Mouse (Mus musculus) B cell, adult 67 days (primary cell): Measurements from ENCODE around the gene Gm2431. TPM values are rescaled to one million over a fixed set of nuclear protein-coding genes. Genes with fewer than 3 reads are reported as not detected.

ENCODE experiments used
- total RNA-seq, 2 experiments: library from RNA; stranded (reverse); gene quantifications; 4 replicates each; pipeline ENCODE4 v1.2.4; 2023

The Gm2431 gene
- not detected for total RNA-seq

GRCm38 (mm10) chr7:142258254-142258653, at the start of gene Gm2431:
Gene Gm2431, minus strand, starts transcription at chr7:142258354.

GRCm38 (mm10) chr7:142303249-142303648, 45.1 kb upstream of the Gm2431 start, which contains the start of gene Krtap5-4:
Gene Krtap5-4, plus strand, starts transcription at chr7:142303549.

GRCm38 (mm10) chr7:142297018-142297417, 38.9 kb upstream of the Gm2431 start, which contains the start of gene Krtap5-1:
Gene Krtap5-1, minus strand, starts transcription at chr7:142297118.

GRCm38 (mm10) chr7:142274263-142274662, 16.1 kb upstream of the Gm2431 start, which contains the start of gene Gm4559:
Gene Gm4559, minus strand, starts transcription at chr7:142274363.

GRCm38 (mm10) chr7:142240978-142241377, 17.2 kb downstream of the Gm2431 start, which contains the start of gene Gm40460:
Gene Gm40460, minus strand, starts transcription at chr7:142241078.

GRCm38 (mm10) chr7:142229871-142230270, 28.3 kb downstream of the Gm2431 start, which contains the start of gene Krtap5-5:
Gene Krtap5-5, minus strand, starts transcription at chr7:142229971.

GRCm38 (mm10) chr7:142211559-142211958, 46.6 kb downstream of the Gm2431 start, which contains the start of gene Gm7579:
Gene Gm7579, plus strand, starts transcription at chr7:142211859.

Other genes with a start within 250 kb of the Gm2431 start
- 10 to 100 TPM; 38.2 to 38.6 TPM for gene Mob2, start 197.3 kb downstream of the Gm2431 start, total RNA-seq
- gene Dusp8, start 162.5 kb downstream of the Gm2431 start, total RNA-seq, result 1 to 10 TPM in 1 of 2 experiments, under 1 TPM in 1; 0.86 to 1.3 TPM
- gene Gm45618, start 137.6 kb downstream of the Gm2431 start, total RNA-seq, result not detected
- gene Gm39115, start 122.3 kb downstream of the Gm2431 start, total RNA-seq, result not detected
- not detected for gene Gm45337, start 113.7 kb downstream of the Gm2431 start, total RNA-seq
- not detected for gene Gm29735, start 101.2 kb downstream of the Gm2431 start, total RNA-seq
- gene Gm4553, start 92.6 kb downstream of the Gm2431 start, total RNA-seq, result not detected
- gene Krtap5-2, start 82.3 kb downstream of the Gm2431 start, total RNA-seq, result not detected
- not detected for gene Gm10153, start 68.0 kb downstream of the Gm2431 start, total RNA-seq
- gene Krtap5-3, start 57.0 kb downstream of the Gm2431 start, total RNA-seq, result not detected
- gene Gm7579, start 46.5 kb downstream of the Gm2431 start, total RNA-seq, result not detected
- gene Krtap5-5, start 28.4 kb downstream of the Gm2431 start, total RNA-seq, result not detected
- not detected for gene Gm40460, start 17.3 kb downstream of the Gm2431 start, total RNA-seq
- not detected for gene Gm4559, start 16.0 kb upstream of the Gm2431 start, total RNA-seq
- not detected for gene Krtap5-1, start 38.8 kb upstream of the Gm2431 start, total RNA-seq
- not detected for gene Krtap5-4, start 45.2 kb upstream of the Gm2431 start, total RNA-seq
- gene Ifitm10, start 115.4 kb upstream of the Gm2431 start, total RNA-seq, result under 1 TPM in 1 of 2 experiments, not detected in 1; 0.70 TPM
- gene Gm49369, start 124.3 kb upstream of the Gm2431 start, total RNA-seq, result 1 to 10 TPM in 1 of 2 experiments, not detected in 1; 4.8 TPM
- 10 to 100 TPM; 61.8 to 67.8 TPM for gene Ctsd, start 129.7 kb upstream of the Gm2431 start, total RNA-seq
- gene Syt8, start 176.5 kb upstream of the Gm2431 start, total RNA-seq, result not detected
- 1 to 10 TPM; 3.3 to 7.1 TPM for gene Tnni2, start 183.5 kb upstream of the Gm2431 start, total RNA-seq
- 100 to 1,000 TPM; 852 to 856 TPM for gene Lsp1, start 202.5 kb upstream of the Gm2431 start, total RNA-seq
- 10 to 100 TPM; 35.7 to 36.8 TPM for gene Tnnt3, start 240.5 kb upstream of the Gm2431 start, total RNA-seq